Mouse (Mus musculus) hindbrain, postnatal 0 days (tissue): ENCODE measurements around the gene Spata20. TPM values are rescaled to one million over a fixed set of nuclear protein-coding genes. Genes with fewer than 3 reads are reported as not detected.

Experiments used
- ATAC-seq: fragments of 200-750 bp; cut with Nextera tagmentation; 2 replicates; pipeline ENCODE4 v1.8.0; 2017; ENCODE audit warnings: mild to moderate bottlenecking, moderate TSS enrichment, moderate library complexity
- DNase-seq: peaks from one replicate; pipeline ENCODE4 v3.0.0-alpha.2; 2015; ENCODE audit warnings: low spot score
- H3K27ac ChIP-seq: fragments of 300-500 bp; sonication (generic); 2 replicates; pipeline ENCODE4 v1.5.1; 2014; ENCODE audit warnings: mild to moderate bottlenecking
- H3K27me3 ChIP-seq: fragments of 300-500 bp; sonication (generic); 2 replicates; pipeline ENCODE4 v1.6.1; 2014; ENCODE audit warnings: low read length, mixed read lengths; ENCODE audit not compliant: insufficient read depth
- H3K36me3 ChIP-seq: fragments of 300-500 bp; sonication (generic); 2 replicates; pipeline ENCODE4 v1.6.1; 2014; ENCODE audit warnings: low read length, mixed read lengths; ENCODE audit not compliant: insufficient read depth
- H3K4me1 ChIP-seq: fragments of 300-500 bp; sonication (generic); 2 replicates; pipeline ENCODE4 v1.6.1; 2014; ENCODE audit warnings: antibody characterized with exemption, low read length, mixed read lengths; ENCODE audit not compliant: insufficient read depth
- H3K4me2 ChIP-seq: fragments of 300-500 bp; sonication (generic); 2 replicates; pipeline ENCODE4 v1.6.1; 2014; ENCODE audit warnings: low read depth, mild to moderate bottlenecking, low read length, moderate library complexity, mixed read lengths
- H3K4me3 ChIP-seq: fragments of 300-500 bp; sonication (generic); 2 replicates; pipeline ENCODE4 v1.5.1; 2014; ENCODE audit warnings: low read length
- H3K9ac ChIP-seq: fragments of 300-500 bp; sonication (generic); replicated peaks from 2 replicates; pipeline ENCODE4 v1.6.1; 2014; ENCODE audit warnings: mild to moderate bottlenecking, low read length, moderate library complexity, mixed read lengths
- H3K9me3 ChIP-seq: fragments of 300-500 bp; sonication (generic); 2 replicates; pipeline ENCODE4 v1.6.1; 2016; ENCODE audit warnings: low read length, mixed read lengths
- CTCF ChIP-seq: IDR thresholded peaks from 2 replicates; pipeline ENCODE4 v1.5.1; 2016; ENCODE audit warnings: antibody characterized with exemption, control low read depth, low read depth
- WGBS: fragments of 180-500 bp; shearing (Covaris S2); extraction: QIAGEN DNeasy Blood & Tissue Kit; methylation state at CpG from one replicate; pipeline ENCODE4 v1.1.7; 2014; 5-methylcytosine and 5-hydroxymethylcytosine counted together
- polyA plus RNA-seq: library from polyadenylated mRNA; unstranded; fragments of >200 nt; fragmentation: Nextera tagmentation; extraction: Ambion mirVana; gene quantifications from 2 replicates; pipeline ENCODE4 v1.2.1, GENCODE M21; 2015
- total RNA-seq: library from RNA; depleted of rRNA; stranded (reverse); fragments of >200 nt; gene quantifications from 2 replicates; pipeline ENCODE4 v1.2.3, GENCODE M21; 2014

The Spata20 gene
- total and polyA plus RNA-seq, 2 experiments from 2014 or later, result 1.0 to 1.5 TPM

- DNase-seq (no peak), ATAC-seq (no peak)
- H3K36me3 ChIP-seq, result no peaks in the 10 kb centered on the region
- H3K27me3 ChIP-seq, result no peaks in the 10 kb centered on the region
- no peak for TF ChIP-seq CTCF
- WGBS, result 9% methylated on average over 9 of the region's 9 CpGs
- peak overlapping the region; percentile 87 for H3K27ac ChIP-seq
- H3K4me1 ChIP-seq, result peaks cover 32% of the 10 kb centered on the region
- no peak overlapping the region for H3K4me3 ChIP-seq
- no peaks in the 10 kb centered on the region for H3K9me3 ChIP-seq
- peak overlapping the region; percentile 43 for H3K4me2 ChIP-seq
- H3K9ac ChIP-seq, result peak overlapping the region; percentile 37
Measured at GRCm38 (mm10) chr11:94469136-94470064, 16.6 kb downstream of the Spata20 start.

- H3K9ac ChIP-seq, result peak overlapping the region; percentile 37; the same call in 1 of the 2 replicates
- H3K4me2 ChIP-seq, result peak overlapping the region; percentile 43
- DNase-seq (peak; percentile 96), ATAC-seq (peak; percentile 91)
- H3K27ac ChIP-seq, result peak overlapping the region; percentile 87
- no peak overlapping the region for H3K4me3 ChIP-seq
- TF ChIP-seq CTCF, result no peak
- H3K9me3 ChIP-seq, result no peaks in the 10 kb centered on the region
- H3K4me1 ChIP-seq, result peaks cover 36% of the 10 kb centered on the region
- H3K27me3 ChIP-seq, result no peaks in the 10 kb centered on the region
- WGBS, result 7% methylated on average over 4 of the region's 4 CpGs
- no peaks in the 10 kb centered on the region for H3K36me3 ChIP-seq
Measured at GRCm38 (mm10) chr11:94468582-94469064, 17.4 kb downstream of the Spata20 start.

- no peak for TF ChIP-seq CTCF
- Histone ChIP-seq H3K9me3 (no peaks in the 10 kb centered on the region), H3K4me2 (no peak overlapping the region), H3K27me3 (no peaks in the 10 kb centered on the region), H3K9ac (no peak overlapping the region), H3K4me3 (no peak overlapping the region), H3K4me1 (peaks cover 36% of the 10 kb centered on the region), H3K27ac (no peak overlapping the region), H3K36me3 (peaks cover 3% of the 10 kb centered on the region; the same call in 1 of the 2 replicates)
- DNase-seq (no peak), ATAC-seq (no peak)
- WGBS, result 78% methylated on average over 17 of the region's 17 CpGs
Measured at GRCm38 (mm10) chr11:94466333-94466855, 19.6 kb downstream of the Spata20 start.

- H3K27ac ChIP-seq, result no peak overlapping the region
- WGBS, result 41% methylated on average over 2 of the region's 2 CpGs
- H3K4me3 ChIP-seq, result no peak overlapping the region
- no peak overlapping the region for H3K4me2 ChIP-seq
- DNase-seq (no peak), ATAC-seq (no peak)
- no peaks in the 10 kb centered on the region for H3K27me3 ChIP-seq
- H3K9ac ChIP-seq, result no peak overlapping the region
- peaks cover 27% of the 10 kb centered on the region for H3K4me1 ChIP-seq
- H3K36me3 ChIP-seq, result peaks cover 10% of the 10 kb centered on the region; the same call in 1 of the 2 replicates
- TF ChIP-seq CTCF, result no peak
- H3K9me3 ChIP-seq, result no peaks in the 10 kb centered on the region
Measured at GRCm38 (mm10) chr11:94464170-94464569, 21.8 kb downstream of the Spata20 start.

GRCm38 (mm10) chr11:94461856-94462255 lies 24.1 kb downstream of the Spata20 start:
- 90% methylated on average over 11 of the region's 11 CpGs for WGBS

GRCm38 (mm10) chr11:94457001-94457400 lies 29.0 kb downstream of the Spata20 start:
- DNase-seq (no peak), ATAC-seq (no peak)
- WGBS, result 84% methylated on average over 15 of the region's 15 CpGs
- Histone ChIP-seq H3K9ac (no peak overlapping the region; the same call in 1 of the 2 replicates), H3K9me3 (no peaks in the 10 kb centered on the region), H3K4me1 (peaks cover 10% of the 10 kb centered on the region; the same call in 1 of the 2 replicates), H3K27me3 (no peaks in the 10 kb centered on the region), H3K27ac (no peak overlapping the region), H3K36me3 (peaks cover 23% of the 10 kb centered on the region), H3K4me3 (no peak overlapping the region), H3K4me2 (no peak overlapping the region)
- no peak for TF ChIP-seq CTCF

More at GRCm38 (mm10) chr11:94461856-94462255, 24.1 kb downstream of the Spata20 start:
- H3K36me3 ChIP-seq, result peaks cover 23% of the 10 kb centered on the region
- no peak overlapping the region for H3K4me2 ChIP-seq
- no peaks in the 10 kb centered on the region for H3K9me3 ChIP-seq
- H3K9ac ChIP-seq, result no peak overlapping the region
- ATAC-seq (no peak), DNase-seq (no peak)
- H3K4me1 ChIP-seq, result peaks cover 12% of the 10 kb centered on the region; the same call in 1 of the 2 replicates
- no peak for TF ChIP-seq CTCF
- no peak overlapping the region for H3K4me3 ChIP-seq
- H3K27ac ChIP-seq, result no peak overlapping the region
- no peaks in the 10 kb centered on the region for H3K27me3 ChIP-seq
